ENCODE assay signal across 15 mouse cellular contexts in genomic region chr16:64264960-64265736, GRCm38 (mm10).
DNase-seq lines count a peak whose midpoint lies in the region; ATAC-seq lines count a peak whose summit lies in the region.
"Had no signal": no experiment of that assay in that cellular context is flagged by ENCODE, and none has a peak within 500 bp of the region (broad histone marks: within the 10 kb centered on the region; RNA-seq: fewer than 3 reads in every experiment).

No protein-coding gene starts in this region.

- H3K4me3 ChIP-seq in midbrain, embryonic 14.5 days (replicated peaks; ENCODE audit: low read depth, low read length) = no peak overlapping the region
- no peak overlapping the region for H3K4me3 ChIP-seq in midbrain, embryonic 11.5 days (ENCODE audit: low read depth, low read length)
- no peak overlapping the region for H3K4me3 ChIP-seq in hindbrain, embryonic 14.5 days (replicated peaks; ENCODE audit: low read length)
- H3K4me3 ChIP-seq: embryonic facial prominence, embryonic 12.5 days; kidney, embryonic 15.5 days; limb, embryonic 15.5 days had no signal

- H3K36me3 ChIP-seq in midbrain, embryonic 14.5 days (ENCODE audit: control insufficient read depth, insufficient read depth, low read length) = no peaks in the 10 kb centered on the region
- H3K36me3 ChIP-seq in midbrain, embryonic 11.5 days (ENCODE audit: control insufficient read depth, insufficient read depth, low read length) = no peaks in the 10 kb centered on the region
- H3K36me3 ChIP-seq in hindbrain, embryonic 14.5 days (replicated peaks; ENCODE audit: control insufficient read depth, insufficient read depth) = no peaks in the 10 kb centered on the region
- H3K36me3 ChIP-seq: embryonic facial prominence, embryonic 12.5 days; kidney, embryonic 15.5 days; limb, embryonic 15.5 days had no signal

- H3K9ac ChIP-seq in midbrain, embryonic 14.5 days (replicated peaks; ENCODE audit: low read length) = no peak overlapping the region
- no peak overlapping the region for H3K9ac ChIP-seq in midbrain, embryonic 11.5 days (ENCODE audit: low read length)
- peak overlapping the region; percentile 28 for H3K9ac ChIP-seq in hindbrain, embryonic 14.5 days
- H3K9ac ChIP-seq: embryonic facial prominence, embryonic 12.5 days; kidney, embryonic 15.5 days; limb, embryonic 15.5 days had no signal

- WGBS in midbrain, embryonic 14.5 days = 56% methylated on average over 11 of the region's 11 CpGs
- 79% methylated on average over 11 of the region's 11 CpGs for WGBS in midbrain, embryonic 11.5 days
- 33% methylated on average over 11 of the region's 11 CpGs for WGBS in hindbrain, embryonic 14.5 days

- H3K4me1 ChIP-seq in midbrain, embryonic 14.5 days (ENCODE audit: control insufficient read depth, insufficient read depth, low read length) = no peaks in the 10 kb centered on the region
- no peaks in the 10 kb centered on the region for H3K4me1 ChIP-seq in midbrain, embryonic 11.5 days (ENCODE audit: control insufficient read depth, insufficient read depth, low read length)
- peaks cover 10% of the 10 kb centered on the region for H3K4me1 ChIP-seq in hindbrain, embryonic 14.5 days (replicated peaks; ENCODE audit: control insufficient read depth, insufficient read depth, low read length)
- H3K4me1 ChIP-seq: embryonic facial prominence, embryonic 12.5 days; kidney, embryonic 15.5 days; limb, embryonic 15.5 days had no signal

- H3K4me2 ChIP-seq in midbrain, embryonic 14.5 days (ENCODE audit: low read length) = no peak overlapping the region; the same call in 1 of the 2 replicates
- no peak overlapping the region for H3K4me2 ChIP-seq in midbrain, embryonic 11.5 days
- peak overlapping the region; percentile 30 for H3K4me2 ChIP-seq in hindbrain, embryonic 14.5 days (replicated peaks)
- H3K4me2 ChIP-seq: embryonic facial prominence, embryonic 12.5 days; kidney, embryonic 15.5 days; limb, embryonic 15.5 days had no signal

- no peaks in the 10 kb centered on the region for H3K27me3 ChIP-seq in midbrain, embryonic 14.5 days (ENCODE audit: control insufficient read depth, insufficient read depth, low read length)
- no peaks in the 10 kb centered on the region for H3K27me3 ChIP-seq in midbrain, embryonic 11.5 days (ENCODE audit: control insufficient read depth, insufficient read depth, low read length)
- no peaks in the 10 kb centered on the region for H3K27me3 ChIP-seq in hindbrain, embryonic 14.5 days (ENCODE audit: control insufficient read depth, insufficient read depth, low read length)
- H3K27me3 ChIP-seq: embryonic facial prominence, embryonic 12.5 days; kidney, embryonic 15.5 days; limb, embryonic 15.5 days had no signal

- H3K9me3 ChIP-seq in midbrain, embryonic 14.5 days (ENCODE audit: control insufficient read depth, low read length) = no peaks in the 10 kb centered on the region
- no peaks in the 10 kb centered on the region for H3K9me3 ChIP-seq in midbrain, embryonic 11.5 days (ENCODE audit: control insufficient read depth, low read length)
- H3K9me3 ChIP-seq in hindbrain, embryonic 14.5 days (ENCODE audit: control insufficient read depth, low read length) = no peaks in the 10 kb centered on the region
- H3K9me3 ChIP-seq: embryonic facial prominence, embryonic 12.5 days; kidney, embryonic 15.5 days; limb, embryonic 15.5 days had no signal

- peak; percentile 46 for DNase-seq in midbrain, embryonic 14.5 days
- DNase-seq in midbrain, embryonic 11.5 days (ENCODE audit: low spot score, missing footprints) = no peak
- DNase-seq in hindbrain, embryonic 14.5 days (ENCODE audit: low spot score) = peak; percentile 38
- peak; percentile 22 for DNase-seq in mesoderm, embryonic 11.5 days (ENCODE audit: low read depth, low spot score)
- DNase-seq in telencephalon, adult 2 months (ENCODE audit: low read depth, low spot score) = peak; percentile 22
- no peak for DNase-seq in heart, adult 9 months (ENCODE audit: low spot score in 2 of 2)
- no peak for DNase-seq in testis, postnatal 14 days (ENCODE audit: low spot score)
- no peak for DNase-seq in adrenal gland, adult (ENCODE audit: inconsistent age in 2 of 2, low spot score in 1 of 2)
- DNase-seq: cerebellum, adult 11-12 months; gastrocnemius, postnatal 14 days; heart, postnatal 14 days; thymus, adult 18-20 months had no signal

- ATAC-seq in midbrain, embryonic 14.5 days (ENCODE audit: low FRiP score, low TSS enrichment) = no peak; the same call in 1 of the 2 replicates
- ATAC-seq in midbrain, embryonic 11.5 days (ENCODE audit: low FRiP score) = no peak
- peak; percentile 53; the same call in 1 of the 2 replicates for ATAC-seq in hindbrain, embryonic 14.5 days (ENCODE audit: low FRiP score)

- no peak overlapping the region for H3K27ac ChIP-seq in midbrain, embryonic 14.5 days (replicated peaks; ENCODE audit: low read depth, low read length)
- no peak overlapping the region for H3K27ac ChIP-seq in midbrain, embryonic 11.5 days (ENCODE audit: low read depth, low read length)
- H3K27ac ChIP-seq in hindbrain, embryonic 14.5 days = 0 out of 2 replicates have a peak overlapping the region, but pooled peaks have one; percentile 26
- H3K27ac ChIP-seq: embryonic facial prominence, embryonic 12.5 days; kidney, embryonic 15.5 days; limb, embryonic 15.5 days had no signal

Comparison
In these comparisons a context has a peak if more than half of its experiments do, and no peak if none do; other contexts are left out.
1. DNase-seq: peak in midbrain, embryonic 14.5 days (single experiment), hindbrain, embryonic 14.5 days (single experiment), mesoderm, embryonic 11.5 days (single experiment) and telencephalon, adult 2 months (single experiment); none in midbrain, embryonic 11.5 days (single experiment), heart, adult 9 months (0 of 2), testis, postnatal 14 days (single experiment) and adrenal gland, adult (0 of 2).